Mouse (Mus musculus): ENCODE results near the gene Abcc3. TPM values are rescaled to one million over a fixed set of nuclear protein-coding genes. Genes with fewer than 3 reads are reported as not detected.

The Abcc3 gene
- total and polyA plus RNA-seq, 2 experiments from 2014 or later = 0.97 to 1.1 TPM

- WGBS = 53% methylated on average over 5 of the region's 5 CpGs
- Histone ChIP-seq H3K9me3 (ENCODE audit: low read length) (no peaks in the 10 kb centered on the region), H3K4me3 (ENCODE audit: low read depth, low read length) (no peak overlapping the region), H3K27ac (ENCODE audit: low read depth, low read length) (no peak overlapping the region), H3K4me2 (ENCODE audit: low read depth) (no peak overlapping the region), H3K4me1 (ENCODE audit: insufficient read depth) (no peaks in the 10 kb centered on the region), H3K36me3 (ENCODE audit: insufficient read depth) (no peaks in the 10 kb centered on the region), H3K27me3 (ENCODE audit: insufficient read depth, low read length) (no peaks in the 10 kb centered on the region), H3K9ac (no peak overlapping the region)
- DNase-seq (no peak), ATAC-seq (no peak)
- no peak for TF ChIP-seq CTCF (IDR thresholded peaks at IDR 0.05; ENCODE audit: low read depth)
Measured at GRCm38 (mm10) chr11:94370809-94371208, 22.0 kb downstream of the Abcc3 start.

DNA sequence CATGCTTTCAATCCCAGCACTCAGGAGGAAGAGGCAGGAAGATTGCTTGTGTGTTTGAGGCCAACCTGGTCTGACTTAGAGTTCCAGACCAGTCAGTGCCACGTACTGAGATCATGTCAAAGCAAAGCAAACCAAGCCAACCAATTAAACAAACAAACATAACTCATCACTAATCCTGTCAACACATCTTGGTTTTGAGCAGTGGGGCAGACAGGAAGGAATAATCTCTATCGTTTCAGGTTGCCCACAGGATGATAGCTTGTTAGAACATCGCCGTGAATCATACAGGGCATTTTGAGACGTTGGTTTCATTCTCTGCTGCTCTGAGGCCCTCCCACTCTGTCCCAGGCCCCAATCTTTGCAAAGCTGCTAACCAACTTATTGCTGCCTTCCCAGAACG, 22.8 kb downstream of the Abcc3 start:
- H3K9ac ChIP-seq = no peak overlapping the region
- whole genome bisulfite sequencing = 89% methylated on average over 6 of the region's 6 CpGs
- no peaks in the 10 kb centered on the region for H3K36me3 ChIP-seq (ENCODE audit: insufficient read depth)
- H3K4me3 ChIP-seq (ENCODE audit: low read depth, low read length) = no peak overlapping the region
- ATAC-seq = no peak
- no peak for DNase-seq
- no peak overlapping the region for H3K27ac ChIP-seq (ENCODE audit: low read depth, low read length)
- no peaks in the 10 kb centered on the region for H3K27me3 ChIP-seq (ENCODE audit: insufficient read depth, low read length)
- no peak overlapping the region for H3K4me2 ChIP-seq (ENCODE audit: low read depth)
- no peak for TF ChIP-seq CTCF (IDR thresholded peaks at IDR 0.05; ENCODE audit: low read depth)
- H3K4me1 ChIP-seq (ENCODE audit: insufficient read depth) = no peaks in the 10 kb centered on the region
- H3K9me3 ChIP-seq (ENCODE audit: low read length) = no peaks in the 10 kb centered on the region

- Histone ChIP-seq H3K4me3 (ENCODE audit: low read depth, low read length) (no peak overlapping the region), H3K9ac (no peak overlapping the region), H3K9me3 (ENCODE audit: low read length) (no peaks in the 10 kb centered on the region), H3K27me3 (ENCODE audit: insufficient read depth, low read length) (no peaks in the 10 kb centered on the region), H3K36me3 (ENCODE audit: insufficient read depth) (no peaks in the 10 kb centered on the region), H3K4me1 (ENCODE audit: insufficient read depth) (no peaks in the 10 kb centered on the region), H3K4me2 (ENCODE audit: low read depth) (no peak overlapping the region), H3K27ac (ENCODE audit: low read depth, low read length) (no peak overlapping the region)
- no peak for TF ChIP-seq CTCF (IDR thresholded peaks at IDR 0.05; ENCODE audit: low read depth)
- ATAC-seq (no peak), DNase-seq (no peak)
- 81% methylated on average over 3 of the region's 3 CpGs for WGBS
Measured at GRCm38 (mm10) chr11:94365340-94365739, 27.5 kb downstream of the Abcc3 start.

- Histone ChIP-seq H3K9ac (no peak overlapping the region), H3K27me3 (ENCODE audit: insufficient read depth, low read length) (no peaks in the 10 kb centered on the region), H3K9me3 (ENCODE audit: low read length) (no peaks in the 10 kb centered on the region), H3K36me3 (ENCODE audit: insufficient read depth) (no peaks in the 10 kb centered on the region), H3K4me1 (ENCODE audit: insufficient read depth) (no peaks in the 10 kb centered on the region), H3K4me2 (ENCODE audit: low read depth) (no peak overlapping the region), H3K4me3 (ENCODE audit: low read depth, low read length) (no peak overlapping the region), H3K27ac (ENCODE audit: low read depth, low read length) (no peak overlapping the region)
- ATAC-seq (no peak), DNase-seq (no peak)
- no peak for TF ChIP-seq CTCF (IDR thresholded peaks at IDR 0.05; ENCODE audit: low read depth)
- WGBS = 81% methylated on average over 7 of the region's 7 CpGs
Measured at GRCm38 (mm10) chr11:94363690-94364089, 29.1 kb downstream of the Abcc3 start.

GRCm38 (mm10) chr11:94362101-94362500, 30.7 kb downstream of the Abcc3 start:
- DNase-seq (no peak), ATAC-seq (no peak)
- Histone ChIP-seq H3K4me1 (ENCODE audit: insufficient read depth) (no peaks in the 10 kb centered on the region), H3K4me2 (ENCODE audit: low read depth) (no peak overlapping the region), H3K36me3 (ENCODE audit: insufficient read depth) (no peaks in the 10 kb centered on the region), H3K27ac (ENCODE audit: low read depth, low read length) (no peak overlapping the region), H3K4me3 (ENCODE audit: low read depth, low read length) (no peak overlapping the region), H3K9me3 (ENCODE audit: low read length) (no peaks in the 10 kb centered on the region), H3K9ac (no peak overlapping the region), H3K27me3 (ENCODE audit: insufficient read depth, low read length) (no peaks in the 10 kb centered on the region)
- TF ChIP-seq CTCF (IDR thresholded peaks at IDR 0.05; ENCODE audit: low read depth) = no peak
- WGBS = 82% methylated on average over 5 of the region's 5 CpGs

GRCm38 (mm10) chr11:94361166-94361870, 31.5 kb downstream of the Abcc3 start:
- no peak overlapping the region for H3K4me3 ChIP-seq (ENCODE audit: low read depth, low read length)
- DNase-seq (no peak), ATAC-seq (no peak)
- H3K36me3 ChIP-seq (ENCODE audit: insufficient read depth) = no peaks in the 10 kb centered on the region
- no peaks in the 10 kb centered on the region for H3K27me3 ChIP-seq (ENCODE audit: insufficient read depth, low read length)
- no peak for TF ChIP-seq CTCF (IDR thresholded peaks at IDR 0.05; ENCODE audit: low read depth)
- WGBS = 93% methylated on average over 14 of the region's 14 CpGs
- H3K9ac ChIP-seq = no peak overlapping the region
- no peaks in the 10 kb centered on the region for H3K9me3 ChIP-seq (ENCODE audit: low read length)
- H3K4me1 ChIP-seq (ENCODE audit: insufficient read depth) = no peaks in the 10 kb centered on the region
- no peak overlapping the region for H3K4me2 ChIP-seq (ENCODE audit: low read depth)
- no peak overlapping the region for H3K27ac ChIP-seq (ENCODE audit: low read depth, low read length)

- H3K4me3 ChIP-seq (ENCODE audit: low read depth, low read length) = no peak overlapping the region
- no peaks in the 10 kb centered on the region for H3K27me3 ChIP-seq (ENCODE audit: insufficient read depth, low read length)
- no peak overlapping the region for H3K9ac ChIP-seq
- WGBS = 92% methylated on average over 12 of the region's 12 CpGs
- no peak overlapping the region for H3K4me2 ChIP-seq (ENCODE audit: low read depth)
- no peaks in the 10 kb centered on the region for H3K4me1 ChIP-seq (ENCODE audit: insufficient read depth)
- H3K27ac ChIP-seq (ENCODE audit: low read depth, low read length) = no peak overlapping the region
- H3K9me3 ChIP-seq (ENCODE audit: low read length) = no peaks in the 10 kb centered on the region
- H3K36me3 ChIP-seq (ENCODE audit: insufficient read depth) = no peaks in the 10 kb centered on the region
- no peak for TF ChIP-seq CTCF (IDR thresholded peaks at IDR 0.05; ENCODE audit: low read depth)
- ATAC-seq (no peak), DNase-seq (no peak)
Measured at GRCm38 (mm10) chr11:94359168-94359567, 33.6 kb downstream of the Abcc3 start.
